Mouse (Mus musculus) G1E-ER4 (cell line): ENCODE data around the gene Nlrc4. TPM values are rescaled to one million over a fixed set of nuclear protein-coding genes. Genes with fewer than 3 reads are reported as not detected.

Experiments used
- GATA1 ChIP-seq: IDR thresholded peaks from one replicate; pipeline ENCODE4 v1.8.0; 2012; ENCODE audit warnings: low read length, inconsistent platforms
- polyA plus RNA-seq: library from polyadenylated mRNA; stranded (reverse); fragments of >175 nt; gene quantifications from 2 replicates; pipeline ENCODE4 v1.2.3, GENCODE M21; 2012

Nlrc4 gene
- polyA plus RNA-seq, 1 experiment, result not detected

GRCm38 (mm10) chr17:74449776-74450175 is 9.2 kb downstream of the Nlrc4 start:
- TF ChIP-seq GATA1, result no peak

GRCm38 (mm10) chr17:74440486-74440885 is 18.5 kb downstream of the Nlrc4 start:
- no peak for TF ChIP-seq GATA1

DNA sequence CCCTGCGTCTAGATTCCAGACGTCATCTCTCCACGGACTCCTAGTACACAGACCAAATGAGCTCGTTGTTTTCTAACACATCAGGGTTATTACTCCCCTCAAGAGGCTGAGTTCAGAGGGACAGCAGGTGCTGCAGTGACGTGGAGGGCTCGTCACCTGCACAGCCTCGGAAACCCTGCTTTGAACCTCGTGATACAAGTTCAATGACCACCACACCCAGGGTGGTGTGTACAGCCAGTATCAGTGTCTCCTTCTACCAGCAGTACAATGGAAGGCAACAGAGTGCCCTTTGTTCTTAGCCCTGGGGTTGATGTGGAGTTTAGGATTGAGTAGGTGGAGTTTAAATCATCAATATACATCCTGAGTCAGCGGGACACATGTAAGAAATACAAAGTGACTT is 21.2 kb downstream of the Nlrc4 start:
- no peak for TF ChIP-seq GATA1

GRCm38 (mm10) chr17:74432631-74433030 is 26.3 kb downstream of the Nlrc4 start:
- no peak for TF ChIP-seq GATA1

DNA sequence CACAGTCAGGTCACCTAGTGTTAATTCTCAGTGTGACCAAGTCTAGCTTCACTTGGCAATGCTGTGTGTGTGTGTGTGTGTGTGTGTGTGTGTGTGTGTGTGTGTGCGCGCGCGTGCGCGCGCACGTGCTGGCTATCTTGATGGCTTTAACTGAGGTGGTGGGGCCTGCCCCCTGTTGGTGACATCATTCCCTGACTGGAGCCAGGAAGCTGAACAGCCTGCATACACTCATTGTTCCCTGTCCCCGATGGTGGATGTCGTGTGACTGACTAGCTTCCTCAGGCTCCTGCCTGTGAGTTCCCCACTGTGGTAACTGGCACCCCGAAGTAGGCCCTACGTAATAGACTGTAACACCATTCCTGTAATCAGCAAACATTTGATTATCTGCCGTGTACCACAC is 27.5 kb downstream of the Nlrc4 start:
- no peak for TF ChIP-seq GATA1

DNA sequence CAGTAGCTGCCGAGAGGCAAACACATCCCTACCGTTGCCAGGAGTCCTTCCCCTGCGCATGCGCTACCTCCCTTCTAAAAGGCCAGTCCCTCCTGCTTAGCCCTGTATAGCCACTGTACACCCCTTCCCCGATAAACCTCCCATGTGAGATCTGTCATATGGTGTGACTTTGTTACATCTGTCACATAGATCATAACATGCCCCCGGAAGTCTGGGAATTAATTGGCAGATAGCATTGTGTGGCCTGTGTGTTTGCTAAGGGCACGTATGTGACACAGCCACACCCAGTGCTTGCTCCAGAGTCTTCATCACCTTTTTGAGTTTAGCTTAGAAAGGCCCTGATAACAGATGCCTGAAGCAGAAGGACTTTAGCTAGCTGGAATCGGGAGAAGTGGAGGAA is 28.9 kb downstream of the Nlrc4 start:
- no peak for TF ChIP-seq GATA1

GRCm38 (mm10) chr17:74424401-74425005 is 34.4 kb downstream of the Nlrc4 start:
- no peak for TF ChIP-seq GATA1

GRCm38 (mm10) chr17:74420656-74421055 is 38.3 kb downstream of the Nlrc4 start:
- no peak for TF ChIP-seq GATA1

DNA sequence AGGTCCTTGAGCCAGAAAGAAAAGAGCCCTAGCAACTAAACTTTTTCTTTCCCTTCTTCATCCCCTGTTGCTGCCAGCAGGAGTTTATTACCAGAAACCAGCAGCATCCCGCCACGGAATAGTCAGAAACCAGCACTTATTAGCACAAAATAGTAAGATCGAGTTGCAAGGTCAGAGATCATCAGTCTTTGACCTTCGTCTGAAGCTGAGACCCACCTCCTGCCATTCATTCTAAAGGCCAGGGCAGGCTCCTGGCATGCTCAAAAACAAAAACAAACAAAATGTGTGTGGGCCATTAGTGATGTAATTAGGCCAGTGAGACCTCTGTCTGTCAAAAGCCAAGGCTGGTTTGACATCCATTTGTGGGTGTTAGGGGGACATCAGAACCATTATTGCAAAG is 40.8 kb downstream of the Nlrc4 start:
- TF ChIP-seq GATA1, result no peak

- TF ChIP-seq GATA1, result no peak
These were observed 42.0 kb downstream of the Nlrc4 start for GRCm38 (mm10) chr17:74416841-74417360.

GRCm38 (mm10) chr17:74414671-74415070 is 44.3 kb downstream of the Nlrc4 start:
- no peak for TF ChIP-seq GATA1

DNA sequence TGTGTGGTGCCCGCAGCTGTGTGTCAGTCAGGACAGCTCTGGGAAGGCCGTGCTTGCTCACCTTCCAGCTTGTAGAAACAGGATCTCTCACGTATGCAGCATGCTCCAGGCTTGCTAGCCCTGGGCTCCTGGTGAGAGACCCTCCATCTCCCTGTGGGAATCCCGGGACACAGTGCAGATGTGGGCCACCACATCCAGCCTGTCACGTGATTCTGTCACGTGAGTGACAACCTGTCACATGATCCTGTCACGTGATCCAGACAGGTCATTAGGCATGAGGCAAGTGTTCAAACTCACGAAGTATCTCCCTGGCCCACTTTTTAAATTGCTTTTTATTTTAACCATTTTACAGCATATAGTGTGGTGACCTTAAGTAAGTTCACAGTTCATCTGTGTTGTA is 45.6 kb downstream of the Nlrc4 start:
- no peak for TF ChIP-seq GATA1

- no peak for TF ChIP-seq GATA1
These were observed 49.2 kb downstream of the Nlrc4 start for GRCm38 (mm10) chr17:74409722-74410121.

DNA sequence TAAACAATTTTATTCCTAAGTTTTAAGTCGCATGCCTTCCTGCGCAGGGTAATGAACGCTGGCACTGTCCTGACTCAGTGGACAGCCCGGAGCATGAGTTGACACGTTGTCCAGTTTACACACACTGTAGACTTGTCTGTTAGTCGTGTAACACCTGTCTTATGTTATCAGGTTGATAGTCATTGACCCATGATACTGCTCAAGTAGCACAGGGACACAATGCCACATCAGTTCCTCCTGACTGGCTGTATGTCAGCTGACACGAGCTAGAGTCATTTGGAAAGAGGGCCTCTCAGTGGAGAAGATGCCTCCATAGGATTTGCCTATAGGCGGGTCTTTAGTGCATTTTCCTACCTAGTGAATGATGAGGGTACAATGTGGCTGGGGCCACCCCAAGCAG is 52.5 kb downstream of the Nlrc4 start:
- TF ChIP-seq GATA1, result no peak

DNA sequence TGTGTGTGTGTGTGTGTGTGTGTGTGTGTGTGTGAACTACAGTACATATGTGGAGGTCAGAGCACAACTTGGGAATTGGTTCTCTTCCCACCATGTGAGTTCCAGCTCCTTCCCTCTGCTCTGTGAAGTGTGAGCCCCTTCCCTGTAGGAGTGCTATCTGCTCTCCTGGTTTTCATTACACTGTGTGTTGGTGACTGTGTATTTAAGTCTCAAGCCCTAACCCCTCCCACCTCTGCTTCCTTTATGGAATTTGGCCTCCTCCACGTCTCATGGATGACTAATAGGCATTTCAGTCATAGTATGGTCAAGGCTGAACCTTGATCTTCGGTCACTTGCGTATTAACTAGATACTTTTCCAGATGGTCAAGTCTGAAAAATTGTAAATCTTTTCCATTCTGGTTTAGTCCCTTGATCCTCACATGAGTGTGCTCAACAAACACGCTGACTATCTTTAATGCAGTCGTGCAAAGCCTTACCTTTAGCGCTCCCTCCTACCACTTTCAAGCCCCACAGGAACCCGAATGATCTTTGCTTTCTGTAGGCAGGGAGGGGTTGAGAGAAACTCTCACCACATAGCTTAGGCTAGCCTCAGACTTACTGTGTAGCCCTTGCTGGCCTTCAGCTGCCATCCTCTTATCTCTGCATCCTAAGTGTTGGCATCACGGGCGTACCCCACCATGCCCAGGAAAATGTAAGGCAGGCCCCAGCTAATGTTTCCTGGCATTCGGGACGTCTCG is 56.3 kb downstream of the Nlrc4 start:
- no peak for TF ChIP-seq GATA1

- no peak for TF ChIP-seq GATA1
These were observed 61.8 kb downstream of the Nlrc4 start for GRCm38 (mm10) chr17:74397173-74397572.

DNA sequence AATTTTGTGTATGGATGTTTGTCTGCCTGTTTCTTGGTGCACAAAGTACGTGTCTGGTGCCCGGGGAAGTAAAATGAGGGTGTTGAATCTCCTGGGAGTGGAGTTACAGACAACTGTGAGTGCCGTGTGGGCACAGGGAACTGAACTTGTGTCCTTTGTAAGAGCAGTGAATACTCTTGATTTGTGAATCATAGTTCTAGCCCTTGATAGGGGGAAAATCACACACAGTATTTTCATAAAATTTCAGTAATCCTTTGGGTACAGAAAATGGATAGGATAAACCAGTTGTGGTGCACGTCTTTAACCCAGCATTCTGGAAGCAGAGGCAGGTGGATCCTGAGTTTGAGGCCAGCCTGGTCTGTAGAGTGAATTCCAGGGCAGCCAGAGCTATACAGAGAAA is 62.2 kb downstream of the Nlrc4 start:
- no peak for TF ChIP-seq GATA1
